Mouse (Mus musculus): ENCODE measurements around the gene Prmt9. TPM values are rescaled to one million over a fixed set of nuclear protein-coding genes. Genes with fewer than 3 reads are reported as not detected.
A peak's percentile ranks its signal among the peaks of the same experiment; 100 is the strongest.

Gene Prmt9
- polyA plus RNA-seq, 1 experiment from 2014 or later, result 15.7 TPM

- Histone ChIP-seq H3K9me3 (replicated peaks; ENCODE audit: control insufficient read depth, low read length) (no peaks in the 10 kb centered on the region), H3K36me3 (ENCODE audit: control insufficient read depth, insufficient read depth) (no peaks in the 10 kb centered on the region), H3K27ac (ENCODE audit: low read length) (no peak overlapping the region), H3K4me2 (ENCODE audit: low read depth, low read length) (no peak overlapping the region), H3K4me3 (ENCODE audit: low read length) (no peak overlapping the region), H3K4me1 (ENCODE audit: control insufficient read depth, insufficient read depth, low read length) (no peaks in the 10 kb centered on the region), H3K27me3 (ENCODE audit: control insufficient read depth, insufficient read depth, low read length) (no peaks in the 10 kb centered on the region), H3K9ac (ENCODE audit: low read length) (no peak overlapping the region)
- WGBS, result 85% methylated on average over 4 of the region's 4 CpGs
- no peak for ATAC-seq (replicated peaks; ENCODE audit: extremely low read depth, insufficient read depth, low FRiP score)
Measured at GRCm38 (mm10) chr8:77545616-77546015, 3.6 kb upstream of the Prmt9 start.

- no peaks in the 10 kb centered on the region for H3K27me3 ChIP-seq (ENCODE audit: control insufficient read depth, insufficient read depth, low read length)
- H3K9me3 ChIP-seq (replicated peaks; ENCODE audit: control insufficient read depth, low read length), result peaks cover 3% of the 10 kb centered on the region; the same call in 1 of the 2 replicates
- peak overlapping the region; percentile 84 for H3K4me3 ChIP-seq (ENCODE audit: low read length)
- peaks cover 20% of the 10 kb centered on the region for H3K36me3 ChIP-seq (ENCODE audit: control insufficient read depth, insufficient read depth)
- H3K27ac ChIP-seq (ENCODE audit: low read length), result peak overlapping the region; percentile 85
- ATAC-seq (replicated peaks; ENCODE audit: extremely low read depth, insufficient read depth, low FRiP score), result no peak
- H3K4me1 ChIP-seq (ENCODE audit: control insufficient read depth, insufficient read depth, low read length), result no peaks in the 10 kb centered on the region
- WGBS, result 18% methylated on average over 7 of the region's 7 CpGs
- peak overlapping the region; percentile 93 for H3K4me2 ChIP-seq (ENCODE audit: low read depth, low read length)
- H3K9ac ChIP-seq (ENCODE audit: low read length), result peak overlapping the region; percentile 94
Measured at GRCm38 (mm10) chr8:77549881-77550580, 834 bp downstream of the Prmt9 start.

- H3K27me3 ChIP-seq (ENCODE audit: control insufficient read depth, insufficient read depth, low read length), result no peaks in the 10 kb centered on the region
- WGBS, result 94% methylated on average over 3 of the region's 3 CpGs
- no peak overlapping the region for H3K27ac ChIP-seq (ENCODE audit: low read length)
- no peak overlapping the region for H3K4me3 ChIP-seq (ENCODE audit: low read length)
- no peak overlapping the region for H3K4me2 ChIP-seq (ENCODE audit: low read depth, low read length)
- H3K36me3 ChIP-seq (ENCODE audit: control insufficient read depth, insufficient read depth), result peaks cover 28% of the 10 kb centered on the region
- H3K9me3 ChIP-seq (replicated peaks; ENCODE audit: control insufficient read depth, low read length), result peaks cover 3% of the 10 kb centered on the region; the same call in 1 of the 2 replicates
- no peak overlapping the region for H3K9ac ChIP-seq (ENCODE audit: low read length)
- ATAC-seq (replicated peaks; ENCODE audit: extremely low read depth, insufficient read depth, low FRiP score), result no peak
- no peaks in the 10 kb centered on the region for H3K4me1 ChIP-seq (ENCODE audit: control insufficient read depth, insufficient read depth, low read length)
Measured at GRCm38 (mm10) chr8:77552491-77552890, 3.3 kb downstream of the Prmt9 start.

- Histone ChIP-seq H3K4me1 (ENCODE audit: control insufficient read depth, insufficient read depth, low read length) (no peaks in the 10 kb centered on the region), H3K9me3 (replicated peaks; ENCODE audit: control insufficient read depth, low read length) (no peaks in the 10 kb centered on the region), H3K27ac (ENCODE audit: low read length) (no peak overlapping the region), H3K4me3 (ENCODE audit: low read length) (no peak overlapping the region), H3K4me2 (ENCODE audit: low read depth, low read length) (no peak overlapping the region), H3K27me3 (ENCODE audit: control insufficient read depth, insufficient read depth, low read length) (no peaks in the 10 kb centered on the region), H3K36me3 (ENCODE audit: control insufficient read depth, insufficient read depth) (peaks cover 40% of the 10 kb centered on the region), H3K9ac (ENCODE audit: low read length) (no peak overlapping the region)
- ATAC-seq (replicated peaks; ENCODE audit: extremely low read depth, insufficient read depth, low FRiP score), result no peak
- WGBS, result 68% methylated on average over 3 of the region's 3 CpGs
Measured at GRCm38 (mm10) chr8:77561441-77561840, 12.2 kb downstream of the Prmt9 start.

- no peaks in the 10 kb centered on the region for H3K9me3 ChIP-seq (replicated peaks; ENCODE audit: control insufficient read depth, low read length)
- no peak overlapping the region for H3K4me2 ChIP-seq (ENCODE audit: low read depth, low read length)
- no peak for ATAC-seq (replicated peaks; ENCODE audit: extremely low read depth, insufficient read depth, low FRiP score)
- 80% methylated on average over 5 of the region's 5 CpGs for WGBS
- H3K27me3 ChIP-seq (ENCODE audit: control insufficient read depth, insufficient read depth, low read length), result no peaks in the 10 kb centered on the region
- no peak overlapping the region for H3K4me3 ChIP-seq (ENCODE audit: low read length)
- peaks cover 10% of the 10 kb centered on the region for H3K4me1 ChIP-seq (ENCODE audit: control insufficient read depth, insufficient read depth, low read length)
- H3K9ac ChIP-seq (ENCODE audit: low read length), result no peak overlapping the region
- H3K36me3 ChIP-seq (ENCODE audit: control insufficient read depth, insufficient read depth), result peaks cover 23% of the 10 kb centered on the region
- H3K27ac ChIP-seq (ENCODE audit: low read length), result no peak overlapping the region
Measured at GRCm38 (mm10) chr8:77574229-77574628, 25.0 kb downstream of the Prmt9 start.

- H3K4me3 ChIP-seq (ENCODE audit: low read length), result no peak overlapping the region
- peaks cover 35% of the 10 kb centered on the region for H3K36me3 ChIP-seq (ENCODE audit: control insufficient read depth, insufficient read depth)
- WGBS, result 89% methylated on average over 7 of the region's 7 CpGs
- ATAC-seq (replicated peaks; ENCODE audit: extremely low read depth, insufficient read depth, low FRiP score), result no peak
- H3K27ac ChIP-seq (ENCODE audit: low read length), result no peak overlapping the region
- no peaks in the 10 kb centered on the region for H3K27me3 ChIP-seq (ENCODE audit: control insufficient read depth, insufficient read depth, low read length)
- H3K4me2 ChIP-seq (ENCODE audit: low read depth, low read length), result no peak overlapping the region
- H3K9ac ChIP-seq (ENCODE audit: low read length), result no peak overlapping the region
- peaks cover 10% of the 10 kb centered on the region for H3K4me1 ChIP-seq (ENCODE audit: control insufficient read depth, insufficient read depth, low read length)
- H3K9me3 ChIP-seq (replicated peaks; ENCODE audit: control insufficient read depth, low read length), result no peaks in the 10 kb centered on the region
Measured at GRCm38 (mm10) chr8:77577674-77578073, 28.5 kb downstream of the Prmt9 start.

GRCm38 (mm10) chr8:77584174-77584573, 35.0 kb downstream of the Prmt9 start:
- Histone ChIP-seq H3K9ac (ENCODE audit: low read length) (no peak overlapping the region), H3K9me3 (replicated peaks; ENCODE audit: control insufficient read depth, low read length) (no peaks in the 10 kb centered on the region), H3K36me3 (ENCODE audit: control insufficient read depth, insufficient read depth) (peaks cover 23% of the 10 kb centered on the region), H3K4me2 (ENCODE audit: low read depth, low read length) (no peak overlapping the region), H3K4me1 (ENCODE audit: control insufficient read depth, insufficient read depth, low read length) (no peaks in the 10 kb centered on the region), H3K4me3 (ENCODE audit: low read length) (no peak overlapping the region), H3K27me3 (ENCODE audit: control insufficient read depth, insufficient read depth, low read length) (no peaks in the 10 kb centered on the region), H3K27ac (ENCODE audit: low read length) (no peak overlapping the region)
- ATAC-seq (replicated peaks; ENCODE audit: extremely low read depth, insufficient read depth, low FRiP score), result no peak
- WGBS, result 78% methylated on average over 4 of the region's 4 CpGs

GRCm38 (mm10) chr8:77609621-77610020, 60.4 kb downstream of the Prmt9 start:
- Histone ChIP-seq H3K9me3 (replicated peaks; ENCODE audit: control insufficient read depth, low read length) (no peaks in the 10 kb centered on the region), H3K4me3 (ENCODE audit: low read length) (peak overlapping the region; percentile 94), H3K4me2 (ENCODE audit: low read depth, low read length) (peak overlapping the region; percentile 95), H3K9ac (ENCODE audit: low read length) (peak overlapping the region; percentile 80), H3K27me3 (ENCODE audit: control insufficient read depth, insufficient read depth, low read length) (no peaks in the 10 kb centered on the region), H3K27ac (ENCODE audit: low read length) (no peak overlapping the region), H3K4me1 (ENCODE audit: control insufficient read depth, insufficient read depth, low read length) (peaks cover 9% of the 10 kb centered on the region), H3K36me3 (ENCODE audit: control insufficient read depth, insufficient read depth) (peaks cover 5% of the 10 kb centered on the region; the same call in 1 of the 2 replicates)
- ATAC-seq (replicated peaks; ENCODE audit: extremely low read depth, insufficient read depth, low FRiP score), result no peak
- WGBS, result 21% methylated on average over 7 of the region's 7 CpGs

- no peak within 1 kb of the TSS for H3K27ac ChIP-seq (ENCODE audit: low read length)
- peak within 1 kb of the TSS; percentile 94 for H3K4me3 ChIP-seq (ENCODE audit: low read length)
- H3K27me3 ChIP-seq (ENCODE audit: control insufficient read depth, insufficient read depth, low read length), result no peaks in the 10 kb centered on the region
- H3K9me3 ChIP-seq (replicated peaks; ENCODE audit: control insufficient read depth, low read length), result no peaks in the 10 kb centered on the region
- H3K36me3 ChIP-seq (ENCODE audit: control insufficient read depth, insufficient read depth), result 0 out of 2 replicates have a peak, but pooled peaks cover under 1% of the 10 kb centered on the region
- WGBS, result under 1% methylated on average over 36 of the region's 36 CpGs
- peak within 1 kb of the TSS; percentile 95 for H3K4me2 ChIP-seq (ENCODE audit: low read depth, low read length)
- peak within 1 kb of the TSS; percentile 80 for H3K9ac ChIP-seq (ENCODE audit: low read length)
- peaks cover 9% of the 10 kb centered on the region for H3K4me1 ChIP-seq (ENCODE audit: control insufficient read depth, insufficient read depth, low read length)
- peak; percentile 98 for ATAC-seq (replicated peaks; ENCODE audit: extremely low read depth, insufficient read depth, low FRiP score)
Measured at GRCm38 (mm10) chr8:77610374-77610969, 61.3 kb downstream of the Prmt9 start, which contains the start of gene Tmem184c. TSS of gene Tmem184c (minus strand) at chr8:77610698.

Measured in heart, embryonic 16.5 days (tissue).